Mouse (Mus musculus) intestine, embryonic 15.5 days (tissue): ENCODE data around the gene Mrps17. TPM values are rescaled to one million over a fixed set of nuclear protein-coding genes. Genes with fewer than 3 reads are reported as not detected.

Source experiments
- ATAC-seq: fragments of 200-750 bp; cut with Nextera tagmentation; 2 replicates; pipeline ENCODE4 v1.8.0; 2017; ENCODE audit warnings: moderate TSS enrichment, moderate library complexity
- H3K27ac ChIP-seq: fragments of 300-500 bp; sonication (generic); 2 replicates; pipeline ENCODE4 v1.5.1; 2015; ENCODE audit warnings: mild to moderate bottlenecking, inconsistent platforms
- H3K27me3 ChIP-seq: fragments of 300-500 bp; sonication (generic); replicated peaks from 2 replicates; pipeline ENCODE4 v1.6.1; 2015; ENCODE audit warnings: inconsistent platforms
- H3K36me3 ChIP-seq: fragments of 300-500 bp; sonication (generic); 2 replicates; pipeline ENCODE4 v1.6.1; 2015; ENCODE audit warnings: inconsistent platforms
- H3K4me1 ChIP-seq: fragments of 300-500 bp; sonication (generic); replicated peaks from 2 replicates; pipeline ENCODE4 v1.6.1; 2015; ENCODE audit warnings: inconsistent platforms
- H3K4me2 ChIP-seq: fragments of 300-500 bp; sonication (generic); replicated peaks from 2 replicates; pipeline ENCODE4 v1.6.1; 2015; ENCODE audit warnings: mild to moderate bottlenecking, inconsistent platforms
- H3K4me3 ChIP-seq: fragments of 300-500 bp; sonication (generic); replicated peaks from 2 replicates; pipeline ENCODE4 v1.5.1; 2015; ENCODE audit warnings: inconsistent platforms
- H3K9ac ChIP-seq: fragments of 300-500 bp; sonication (generic); 2 replicates; pipeline ENCODE4 v1.6.1; 2015; ENCODE audit warnings: inconsistent platforms
- H3K9me3 ChIP-seq: fragments of 300-500 bp; sonication (generic); 2 replicates; pipeline ENCODE4 v1.6.1; 2016; ENCODE audit warnings: inconsistent platforms
- WGBS: fragments of 180-500 bp; shearing (Covaris S2); methylation state at CpG from one replicate; pipeline ENCODE4 v1.1.7; 2015; 5-methylcytosine and 5-hydroxymethylcytosine counted together
- polyA plus RNA-seq: library from polyadenylated mRNA; unstranded; fragments of >200 nt; fragmentation: Nextera tagmentation; extraction: Ambion mirVana; gene quantifications from 2 replicates; pipeline ENCODE4 v1.2.1, GENCODE M21; 2015

Mrps17 gene
- polyA plus RNA-seq, 1 experiment from 2014 or later, result 189 TPM

GRCm38 (mm10) chr5:129717016-129717415 is 1.7 kb downstream of the Mrps17 start:
- WGBS, result 78% methylated on average over 9 of the region's 9 CpGs

GRCm38 (mm10) chr5:129720176-129720575 is 4.9 kb downstream of the Mrps17 start:
- H3K4me1 ChIP-seq, result peaks cover 9% of the 10 kb centered on the region
- ATAC-seq, result no peak
- no peak overlapping the region for H3K4me2 ChIP-seq
- no peak overlapping the region for H3K27ac ChIP-seq
- 88% methylated on average over 3 of the region's 3 CpGs for WGBS
- peaks cover 14% of the 10 kb centered on the region; the same call in 1 of the 2 replicates for H3K36me3 ChIP-seq
- no peak overlapping the region for H3K4me3 ChIP-seq
- H3K9me3 ChIP-seq, result no peaks in the 10 kb centered on the region
- H3K27me3 ChIP-seq, result no peaks in the 10 kb centered on the region
- no peak overlapping the region for H3K9ac ChIP-seq

More at GRCm38 (mm10) chr5:129717016-129717415, 1.7 kb downstream of the Mrps17 start:
- no peak overlapping the region for H3K27ac ChIP-seq
- H3K9ac ChIP-seq, result no peak overlapping the region
- peaks cover 14% of the 10 kb centered on the region; the same call in 1 of the 2 replicates for H3K36me3 ChIP-seq
- no peaks in the 10 kb centered on the region for H3K27me3 ChIP-seq
- no peak overlapping the region for H3K4me2 ChIP-seq
- H3K4me1 ChIP-seq, result peaks cover 3% of the 10 kb centered on the region
- no peaks in the 10 kb centered on the region for H3K9me3 ChIP-seq
- no peak for ATAC-seq
- H3K4me3 ChIP-seq, result no peak overlapping the region

- peak; percentile 12; the same call in 1 of the 2 replicates for ATAC-seq
- Histone ChIP-seq H3K27me3 (no peaks in the 10 kb centered on the region), H3K4me1 (peaks cover 11% of the 10 kb centered on the region), H3K36me3 (peaks cover 5% of the 10 kb centered on the region; the same call in 1 of the 2 replicates), H3K9me3 (no peaks in the 10 kb centered on the region), H3K4me3 (peak overlapping the region; percentile 78), H3K27ac (peak overlapping the region; percentile 98), H3K9ac (peak overlapping the region; percentile 90; the same call in 1 of the 2 replicates), H3K4me2 (peak overlapping the region; percentile 60)
- 43% methylated on average over 4 of the region's 4 CpGs for WGBS
Measured at GRCm38 (mm10) chr5:129724268-129724667, 9.0 kb downstream of the Mrps17 start.

GRCm38 (mm10) chr5:129724834-129725773 is 9.8 kb downstream of the Mrps17 start, which contains the start of gene Nipsnap2:
Gene Nipsnap2, plus strand, starts transcription at chr5:129725063.
- ATAC-seq, result peak; percentile 95
- Histone ChIP-seq H3K27me3 (no peaks in the 10 kb centered on the region), H3K4me3 (peak within 1 kb of the TSS; percentile 78), H3K27ac (peak within 1 kb of the TSS; percentile 98), H3K9me3 (no peaks in the 10 kb centered on the region), H3K4me1 (peaks cover 20% of the 10 kb centered on the region), H3K9ac (peak within 1 kb of the TSS; percentile 90), H3K4me2 (peak within 1 kb of the TSS; percentile 60), H3K36me3 (no peaks in the 10 kb centered on the region)
- WGBS, result under 1% methylated on average over 91 of the region's 93 CpGs

GRCm38 (mm10) chr5:129725774-129726392 is 10.6 kb downstream of the Mrps17 start:
- Histone ChIP-seq H3K4me3 (peak overlapping the region; percentile 78), H3K36me3 (no peaks in the 10 kb centered on the region), H3K27me3 (no peaks in the 10 kb centered on the region), H3K4me1 (peaks cover 25% of the 10 kb centered on the region), H3K4me2 (peak overlapping the region; percentile 60), H3K9me3 (no peaks in the 10 kb centered on the region), H3K27ac (peak overlapping the region; percentile 98), H3K9ac (peak overlapping the region; percentile 90)
- 18% methylated on average over 7 of the region's 7 CpGs for WGBS
- ATAC-seq, result no peak

GRCm38 (mm10) chr5:129726784-129727183 is 11.5 kb downstream of the Mrps17 start:
- Histone ChIP-seq H3K4me1 (peaks cover 25% of the 10 kb centered on the region), H3K4me3 (no peak overlapping the region), H3K36me3 (no peaks in the 10 kb centered on the region), H3K9me3 (no peaks in the 10 kb centered on the region), H3K27ac (no peak overlapping the region), H3K4me2 (no peak overlapping the region), H3K9ac (no peak overlapping the region), H3K27me3 (no peaks in the 10 kb centered on the region)
- WGBS, result 76% methylated on average over 3 of the region's 3 CpGs
- ATAC-seq, result no peak

GRCm38 (mm10) chr5:129729286-129729685 is 14.0 kb downstream of the Mrps17 start:
- peak overlapping the region; percentile 28 for H3K4me2 ChIP-seq
- peak overlapping the region; percentile 44 for H3K27ac ChIP-seq
- ATAC-seq, result no peak
- no peaks in the 10 kb centered on the region for H3K27me3 ChIP-seq
- H3K9ac ChIP-seq, result no peak overlapping the region; the same call in 1 of the 2 replicates
- no peaks in the 10 kb centered on the region for H3K36me3 ChIP-seq
- H3K4me3 ChIP-seq, result no peak overlapping the region
- H3K4me1 ChIP-seq, result peaks cover 21% of the 10 kb centered on the region
- no peaks in the 10 kb centered on the region for H3K9me3 ChIP-seq
- 32% methylated on average over 11 of the region's 11 CpGs for WGBS

- Histone ChIP-seq H3K4me1 (peaks cover 19% of the 10 kb centered on the region), H3K4me3 (no peak overlapping the region), H3K9me3 (no peaks in the 10 kb centered on the region), H3K27me3 (no peaks in the 10 kb centered on the region), H3K36me3 (no peaks in the 10 kb centered on the region), H3K9ac (peak overlapping the region; percentile 4; the same call in 1 of the 2 replicates), H3K4me2 (peak overlapping the region; percentile 17; the same call in 1 of the 2 replicates), H3K27ac (peak overlapping the region; percentile 52; the same call in 1 of the 2 replicates)
- ATAC-seq, result peak; percentile 75
- WGBS, result 55% methylated on average over 11 of the region's 11 CpGs
Measured at GRCm38 (mm10) chr5:129730344-129730743, 15.0 kb downstream of the Mrps17 start.

GRCm38 (mm10) chr5:129731021-129731420 is 15.7 kb downstream of the Mrps17 start:
- Histone ChIP-seq H3K4me2 (no peak overlapping the region), H3K9ac (no peak overlapping the region), H3K4me1 (peaks cover 19% of the 10 kb centered on the region), H3K36me3 (no peaks in the 10 kb centered on the region), H3K27ac (no peak overlapping the region), H3K4me3 (no peak overlapping the region), H3K9me3 (no peaks in the 10 kb centered on the region), H3K27me3 (no peaks in the 10 kb centered on the region)
- 0 out of 2 replicates have a peak, but pooled peaks have one; percentile 4 for ATAC-seq
- 64% methylated on average over 5 of the region's 5 CpGs for WGBS

GRCm38 (mm10) chr5:129740976-129741375 is 25.7 kb downstream of the Mrps17 start:
- ATAC-seq, result no peak
- 89% methylated on average over 1 of the region's 1 CpGs for WGBS

GRCm38 (mm10) chr5:129742903-129743488 is 27.7 kb downstream of the Mrps17 start:
- Histone ChIP-seq H3K4me2 (no peak overlapping the region), H3K4me3 (no peak overlapping the region), H3K9me3 (no peaks in the 10 kb centered on the region), H3K9ac (no peak overlapping the region), H3K27ac (no peak overlapping the region), H3K27me3 (no peaks in the 10 kb centered on the region), H3K4me1 (no peaks in the 10 kb centered on the region), H3K36me3 (peaks cover 13% of the 10 kb centered on the region)
- ATAC-seq, result peak; percentile 78
- 59% methylated on average over 7 of the region's 7 CpGs for WGBS

More at GRCm38 (mm10) chr5:129740976-129741375, 25.7 kb downstream of the Mrps17 start:
- Histone ChIP-seq H3K9me3 (no peaks in the 10 kb centered on the region), H3K4me3 (no peak overlapping the region), H3K27ac (no peak overlapping the region), H3K4me1 (no peaks in the 10 kb centered on the region), H3K4me2 (no peak overlapping the region), H3K27me3 (no peaks in the 10 kb centered on the region), H3K36me3 (peaks cover 13% of the 10 kb centered on the region), H3K9ac (no peak overlapping the region)

GRCm38 (mm10) chr5:129744050-129744449 is 28.8 kb downstream of the Mrps17 start:
- ATAC-seq, result peak; percentile 64
- Histone ChIP-seq H3K4me2 (peak overlapping the region; percentile 20), H3K27me3 (no peaks in the 10 kb centered on the region), H3K36me3 (peaks cover 15% of the 10 kb centered on the region), H3K27ac (0 out of 2 replicates have a peak overlapping the region, but pooled peaks have one; percentile 28), H3K4me3 (no peak overlapping the region), H3K4me1 (no peaks in the 10 kb centered on the region), H3K9me3 (no peaks in the 10 kb centered on the region), H3K9ac (no peak overlapping the region)
- WGBS, result 32% methylated on average over 6 of the region's 6 CpGs
